Mouse (Mus musculus): ENCODE data around the gene Rhog.
"Not testable (repeated sequence)": the region's sequence is repeated elsewhere in the genome, so short reads cannot be mapped to it uniquely, and the experiment has no call there.

Rhog gene

DNA sequence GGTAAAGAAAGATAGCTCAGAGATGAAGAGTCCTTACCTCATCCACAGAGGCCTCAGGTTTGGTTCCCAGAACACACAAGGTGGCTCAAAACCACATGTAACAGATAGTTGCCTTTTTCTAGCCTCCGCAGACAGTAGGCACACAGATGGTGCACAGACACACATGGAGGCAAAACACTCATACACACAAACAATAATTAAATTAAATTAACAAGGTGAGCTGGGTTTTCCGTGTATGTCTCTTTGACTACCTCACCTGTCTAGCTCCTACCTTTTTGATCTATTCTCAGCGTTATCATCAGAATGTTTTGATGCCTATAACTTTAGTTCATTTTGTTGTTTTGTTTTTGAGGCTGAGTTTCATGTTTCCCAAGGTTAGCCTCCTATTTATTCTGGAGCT is at the start of gene Rhog:
Gene Rhog (minus strand): TSS at position 101 of the 400 bp plus-strand sequence.
- DNase-seq (ENCODE audit: extremely low read depth, low read depth, low spot score): no peak

DNA sequence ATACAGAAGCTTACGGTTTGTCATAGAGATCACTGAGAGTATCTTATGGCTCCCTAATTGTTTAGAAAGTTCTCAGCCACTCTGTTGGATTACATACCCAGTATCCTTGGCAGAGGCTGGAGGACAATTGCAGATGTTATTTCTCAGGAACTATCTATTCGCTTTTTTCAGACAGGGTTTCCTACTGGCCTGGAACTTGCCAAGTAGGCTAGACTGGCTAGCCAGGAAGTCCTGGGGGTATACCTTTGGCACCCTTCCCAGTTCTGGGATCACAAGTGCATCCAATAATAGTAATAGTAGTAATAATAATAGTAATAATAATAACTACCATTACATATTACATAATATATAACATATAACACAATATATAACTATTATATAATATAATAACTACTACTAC is 49.7 kb upstream of the Rhog start:
- no peak for DNase-seq (ENCODE audit: extremely low read depth, low read depth, low spot score)

DNA sequence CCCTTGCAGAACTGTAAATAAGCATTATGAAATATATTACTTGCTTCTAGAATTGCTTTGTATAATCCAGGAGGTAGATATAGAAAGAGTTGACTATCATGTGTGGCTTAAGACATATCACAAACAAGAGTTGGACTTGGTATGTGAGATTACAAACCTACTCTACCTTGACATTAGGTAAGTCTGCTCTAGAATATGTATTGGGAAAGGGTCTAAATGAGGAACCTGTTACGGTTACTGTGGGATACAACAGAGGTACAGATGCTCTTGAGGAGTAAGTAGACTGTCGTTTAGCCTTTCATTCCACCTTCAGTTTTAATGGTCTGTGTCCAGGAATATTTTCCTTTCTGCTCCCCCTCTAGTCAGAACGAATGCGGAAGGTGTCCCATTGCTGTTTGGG is 46.6 kb upstream of the Rhog start:
- DNase-seq (ENCODE audit: extremely low read depth, low read depth, low spot score): no peak

DNA sequence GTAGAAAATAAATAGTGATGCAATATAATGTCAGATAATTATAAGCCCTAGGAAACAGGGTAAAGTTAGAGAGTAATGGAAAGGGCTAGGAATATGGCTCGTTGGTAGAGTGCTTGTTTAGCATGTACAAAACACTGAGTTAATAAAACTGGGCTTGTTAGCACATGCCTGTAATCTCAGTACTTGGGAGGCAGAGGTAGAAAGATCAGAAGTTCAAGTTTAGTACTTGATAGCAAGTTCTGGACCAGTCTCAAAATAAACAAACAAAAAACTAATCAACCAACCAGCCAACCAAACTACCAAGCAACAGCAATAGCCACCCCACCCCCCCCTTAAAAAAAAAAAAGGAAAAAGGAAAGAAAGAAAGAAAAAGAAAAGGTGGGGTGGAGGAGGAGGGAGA is 44.9 kb upstream of the Rhog start:
- no peak for DNase-seq (ENCODE audit: extremely low read depth, low read depth, low spot score)

DNA sequence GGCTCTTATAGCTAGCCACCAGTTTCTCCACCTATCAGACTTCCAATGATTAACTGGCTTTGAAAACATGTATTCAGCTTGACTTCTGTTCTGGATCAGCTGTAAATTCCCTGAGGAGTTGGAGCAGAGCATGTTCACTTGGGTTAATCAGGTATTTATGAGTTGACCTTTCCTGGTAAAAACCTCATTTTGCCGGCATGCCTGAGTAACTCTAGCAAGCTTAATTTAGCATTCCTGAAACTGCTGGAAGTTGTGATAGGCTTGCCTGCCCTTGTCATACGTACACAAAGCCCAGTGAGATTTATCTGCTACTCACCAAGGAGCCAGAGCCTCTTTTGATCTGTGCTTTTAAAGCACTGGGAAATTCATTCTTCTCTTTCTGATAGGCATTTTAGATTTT is 37.4 kb upstream of the Rhog start:
- DNase-seq (ENCODE audit: extremely low read depth, low read depth, low spot score): no peak

DNA sequence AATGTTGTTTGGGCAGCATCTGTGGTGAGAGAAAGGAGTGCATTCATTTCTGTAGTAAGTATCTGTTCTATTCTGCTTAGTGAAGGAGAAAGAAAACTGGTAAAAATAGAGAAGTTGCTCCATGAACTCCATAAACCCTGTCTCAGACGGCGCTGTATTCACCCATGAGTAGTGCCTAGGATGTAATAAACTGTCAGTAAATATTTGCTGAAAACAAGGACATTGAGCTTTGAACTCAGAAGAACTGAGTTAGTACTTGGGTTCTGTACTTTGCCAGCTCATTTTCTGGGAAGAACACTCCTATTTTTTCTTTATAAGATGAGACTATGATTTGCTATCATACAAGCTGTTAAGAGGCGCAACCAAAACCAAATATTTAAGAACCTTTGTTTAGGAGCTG is 36.4 kb upstream of the Rhog start:
- no peak for DNase-seq (ENCODE audit: extremely low read depth, low read depth, low spot score)

DNA sequence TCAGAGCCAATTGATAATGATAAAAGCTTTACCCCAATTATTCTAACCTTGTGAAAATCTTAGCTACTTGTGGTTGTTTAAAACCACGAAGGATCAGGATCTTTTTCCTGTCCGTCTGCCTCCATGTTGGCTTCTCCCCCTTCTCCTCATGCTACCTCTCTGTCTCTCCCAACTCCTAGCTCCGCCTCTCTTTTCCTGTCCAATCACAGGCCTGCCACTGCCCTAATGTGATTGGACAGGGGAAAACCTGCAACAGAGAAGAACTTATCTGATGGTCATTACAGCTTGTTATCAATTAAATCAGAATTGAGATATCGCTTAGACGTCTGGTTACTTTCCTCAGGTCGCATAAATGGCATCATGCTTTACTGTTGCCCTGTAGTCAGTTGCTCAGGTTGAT is 33.6 kb upstream of the Rhog start:
- no peak for DNase-seq (ENCODE audit: extremely low read depth, low read depth, low spot score)

DNA sequence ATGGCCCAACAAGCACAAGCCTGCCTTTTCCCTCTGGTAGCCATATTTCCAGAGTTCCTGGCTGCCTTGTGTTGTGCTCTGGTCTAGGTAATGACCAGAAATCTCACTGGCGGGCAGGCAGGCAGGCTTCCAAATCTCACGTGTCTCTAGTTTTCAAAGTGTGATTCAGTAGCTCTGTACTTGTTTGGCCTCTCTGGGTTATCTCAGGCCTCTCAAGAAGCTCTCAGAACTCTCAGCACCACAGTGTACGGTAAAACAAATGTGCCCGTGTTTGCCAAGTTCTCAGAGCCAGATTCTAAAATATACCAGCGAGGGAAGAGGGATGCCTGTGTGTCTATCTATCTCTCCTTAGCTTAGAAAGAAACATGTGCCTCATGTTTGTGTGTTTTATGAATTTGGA is 26.4 kb upstream of the Rhog start:
- DNase-seq (ENCODE audit: extremely low read depth, low read depth, low spot score): no peak

DNA sequence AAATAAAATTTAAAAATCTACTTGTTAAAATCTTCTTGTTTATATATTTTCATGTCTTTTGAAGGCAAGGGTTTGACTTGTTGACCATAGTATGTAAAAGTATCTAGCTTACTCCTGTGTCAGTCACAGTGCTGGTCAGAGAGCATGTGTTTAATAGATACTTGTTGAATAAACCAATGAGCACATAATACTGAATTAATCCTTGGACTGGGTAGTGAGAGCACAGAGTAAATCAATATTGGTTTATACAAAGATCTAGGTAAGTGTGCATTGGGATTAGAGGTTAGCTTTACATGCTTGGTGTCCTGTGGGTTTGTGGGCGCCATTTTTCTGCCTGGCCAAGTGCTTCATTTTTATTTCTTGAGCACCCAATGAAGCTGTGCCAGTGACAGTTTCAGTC is 25.5 kb upstream of the Rhog start:
- DNase-seq (ENCODE audit: extremely low read depth, low read depth, low spot score): no peak

DNA sequence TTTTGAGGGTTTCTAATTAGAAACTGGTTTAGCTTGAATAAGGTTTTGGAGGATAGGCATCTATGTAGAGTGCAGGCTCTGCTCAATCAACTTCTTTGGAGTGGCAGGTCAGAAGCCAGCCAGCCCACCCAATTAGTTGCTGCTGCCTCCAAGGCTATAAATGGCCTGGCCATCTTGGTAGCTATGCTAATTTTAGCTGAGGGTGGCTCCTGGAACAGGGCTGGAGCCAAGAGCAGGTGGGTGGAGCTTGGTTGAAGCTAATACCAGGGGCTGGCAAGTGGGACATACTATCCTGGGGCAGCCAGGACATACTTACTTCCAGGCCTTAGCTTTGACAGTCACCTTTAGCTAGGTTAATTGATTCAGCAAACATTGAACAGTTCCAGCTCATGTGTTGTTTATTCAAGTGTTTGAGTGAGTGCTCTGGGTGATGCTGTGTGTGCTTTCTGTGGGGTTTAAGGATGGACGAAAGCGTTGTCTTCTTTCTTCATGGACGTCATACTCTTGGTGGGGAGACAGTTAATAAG is 16.6 kb upstream of the Rhog start:
- DNase-seq (ENCODE audit: extremely low read depth, low read depth, low spot score): no peak

DNA sequence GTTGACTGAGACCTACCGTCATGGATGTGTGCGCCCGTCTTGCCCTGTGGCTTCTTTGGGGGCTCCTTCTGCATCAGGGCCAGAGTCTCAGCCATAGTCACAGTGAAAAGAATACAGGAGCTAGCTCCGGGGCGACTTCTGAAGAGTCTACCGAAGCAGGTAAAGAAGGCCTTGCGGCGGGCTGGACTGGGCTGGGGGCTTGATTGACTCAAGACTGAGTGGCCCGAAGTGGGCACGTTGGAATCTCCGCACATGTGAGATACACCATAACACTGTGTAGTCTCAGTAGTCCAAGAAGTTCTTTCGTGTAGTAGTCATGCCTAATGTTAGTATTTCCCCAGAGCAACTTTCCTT is 12.5 kb upstream of the Rhog start:
- no peak for DNase-seq (ENCODE audit: extremely low read depth, low read depth, low spot score)

DNA sequence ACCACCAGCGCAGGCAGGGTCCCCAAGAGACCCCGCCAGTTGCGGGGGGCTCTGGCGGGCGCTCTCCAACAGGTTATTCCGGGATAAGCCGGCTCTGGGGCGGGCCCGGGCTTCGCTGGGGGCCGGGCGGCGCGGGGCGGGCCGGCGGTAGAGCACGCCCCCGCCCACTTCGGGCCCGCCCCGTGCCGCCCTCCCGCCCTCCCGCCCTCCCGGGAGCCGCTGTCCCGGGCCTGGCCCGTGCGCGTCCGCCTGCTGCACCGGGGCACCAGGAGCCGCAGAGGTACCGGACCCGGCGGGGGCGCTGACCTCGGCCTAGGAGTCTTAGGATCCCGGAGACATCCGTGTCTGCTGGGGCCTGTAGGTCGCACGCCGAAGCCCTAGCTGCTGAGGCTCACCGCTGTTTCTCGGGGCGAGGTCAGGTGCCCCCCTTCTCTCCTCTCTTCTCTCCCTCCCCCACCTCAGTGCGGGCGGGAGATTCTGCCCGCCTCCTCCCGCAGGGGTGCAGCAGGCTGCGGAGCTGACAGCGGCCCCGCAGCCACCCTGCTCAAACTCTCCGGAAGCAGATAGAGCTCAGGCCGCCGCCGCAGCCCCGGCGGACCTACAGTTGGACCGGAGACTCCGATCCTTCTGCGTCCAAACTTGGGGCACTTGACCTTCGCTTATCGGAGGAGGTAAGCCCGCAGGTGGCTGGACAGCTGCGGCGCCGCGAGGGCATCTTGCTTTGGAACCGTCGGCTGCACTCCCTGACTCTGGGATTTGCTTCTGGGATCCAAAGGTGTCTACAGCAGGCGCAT is 11.9 kb upstream of the Rhog start, which contains the start of gene Stim1:
Gene Stim1 (plus strand): TSS at position 206 of the 794 bp plus-strand sequence.
- no peak for DNase-seq (ENCODE audit: extremely low read depth, low read depth, low spot score)

DNA sequence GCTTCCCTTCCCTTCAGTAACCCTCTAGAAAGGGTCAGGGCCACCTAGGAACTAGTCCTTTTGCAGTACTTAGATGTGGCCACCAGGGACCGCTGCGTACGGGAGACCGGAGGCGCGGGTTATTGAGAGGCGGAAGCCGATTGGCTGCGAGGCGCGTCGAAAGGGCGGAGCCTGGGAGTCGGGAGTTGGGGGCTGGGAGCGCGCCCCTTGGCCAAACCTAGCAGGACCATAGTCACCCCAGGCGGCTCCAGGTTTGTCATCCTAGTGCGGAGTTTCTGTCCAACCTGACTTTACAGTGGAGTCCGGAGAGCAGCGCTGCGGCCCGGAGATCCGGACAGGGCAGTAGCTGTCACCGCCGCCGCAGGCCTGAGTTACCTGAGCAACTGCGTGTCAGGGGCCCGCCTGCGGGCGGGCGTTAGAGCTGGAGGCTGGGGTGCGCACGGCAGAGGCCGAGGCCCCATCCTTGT is 11.3 kb upstream of the Rhog start:
- no peak for DNase-seq (ENCODE audit: extremely low read depth, low read depth, low spot score)

DNA sequence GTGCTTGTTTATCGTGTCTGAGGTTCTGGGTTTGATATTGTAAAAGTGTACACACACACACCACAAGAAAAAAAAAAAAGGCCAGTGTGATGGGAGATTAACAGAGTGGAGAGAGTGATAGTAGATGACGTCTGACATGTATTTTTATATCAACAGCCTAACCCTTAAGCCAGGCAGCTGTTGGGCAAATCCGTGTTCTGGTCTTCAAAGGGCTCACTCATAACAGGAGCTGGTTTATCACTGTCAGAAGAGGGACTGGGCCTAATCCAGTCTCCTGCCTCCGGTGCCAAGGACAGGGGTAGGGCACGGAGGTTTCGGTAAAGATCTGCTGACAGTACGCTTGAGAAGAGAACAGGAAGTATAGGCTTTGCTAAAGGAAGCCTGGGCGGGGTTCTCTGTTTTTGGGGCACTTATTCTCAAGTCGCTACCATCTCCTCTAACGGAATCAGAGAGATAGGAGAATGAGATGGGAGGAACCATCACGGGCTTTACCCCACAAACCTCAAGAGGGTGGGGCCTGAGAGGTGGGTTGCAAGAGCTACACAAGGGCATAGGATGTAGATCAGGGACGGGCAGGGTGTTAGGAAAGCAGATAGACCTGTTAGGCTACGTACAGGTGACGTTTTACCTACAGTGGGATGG is 10.7 kb upstream of the Rhog start:
- no peak for DNase-seq (ENCODE audit: extremely low read depth, low read depth, low spot score)

DNA sequence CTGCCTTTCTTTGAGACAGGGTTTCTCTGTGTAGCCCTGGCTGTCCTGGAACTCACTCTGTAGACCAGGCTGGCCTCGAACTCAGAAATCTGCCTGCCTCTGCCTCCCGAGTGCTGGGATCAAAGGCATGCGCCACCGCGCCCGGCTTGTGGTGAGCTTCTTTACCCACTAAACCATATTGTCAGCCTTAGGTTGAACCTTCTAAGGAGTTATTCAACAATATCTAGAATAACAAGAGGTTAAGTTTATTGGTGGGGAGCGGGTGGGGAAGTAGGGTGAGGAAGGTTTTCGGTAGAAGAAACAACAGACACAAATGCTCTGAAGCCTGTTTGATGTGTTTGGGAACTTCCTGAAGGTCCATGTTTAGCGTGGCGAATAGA is 10.2 kb upstream of the Rhog start:
- DNase-seq (ENCODE audit: extremely low read depth, low read depth, low spot score): not testable (repeated sequence)

DNA sequence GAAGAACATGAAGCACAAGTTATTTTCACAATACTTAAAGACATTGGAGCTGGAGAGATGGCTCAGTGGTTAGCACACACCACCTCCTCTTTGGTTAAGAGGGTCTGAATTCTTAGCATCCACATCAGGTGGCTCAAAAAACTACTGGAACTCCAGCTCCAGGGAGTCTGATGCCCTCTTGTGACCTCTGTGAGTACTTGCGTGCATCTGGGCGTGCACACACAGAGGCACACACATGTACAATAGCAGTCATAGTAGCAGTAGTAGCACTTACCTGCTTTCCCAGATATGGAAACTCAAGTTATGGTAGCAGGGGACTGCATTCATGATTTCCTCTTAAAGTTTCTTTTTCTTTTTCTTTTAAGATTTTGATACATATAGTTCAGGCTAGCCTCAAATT is 7.2 kb upstream of the Rhog start:
- no peak for DNase-seq (ENCODE audit: extremely low read depth, low read depth, low spot score)

DNA sequence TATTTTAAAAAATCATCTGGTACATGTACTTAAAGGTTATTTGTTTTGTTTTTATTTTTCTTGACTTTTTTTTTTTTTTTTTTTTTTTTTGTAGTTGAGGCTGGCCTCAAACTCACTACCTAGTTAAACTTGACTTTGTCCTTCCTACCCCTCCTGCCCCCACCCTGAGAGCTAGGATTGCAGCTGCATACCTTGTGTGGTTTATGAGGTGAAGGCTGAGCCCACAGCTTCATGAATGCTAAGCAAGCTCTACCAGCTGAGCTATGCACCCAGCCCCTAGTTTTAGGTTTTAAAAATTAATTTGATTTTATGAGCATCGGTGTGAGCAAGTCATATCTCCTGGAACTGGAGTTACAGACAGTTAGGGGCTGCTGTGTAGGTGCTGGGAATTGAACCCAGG is 4.7 kb upstream of the Rhog start:
- DNase-seq (ENCODE audit: extremely low read depth, low read depth, low spot score): no peak

DNA sequence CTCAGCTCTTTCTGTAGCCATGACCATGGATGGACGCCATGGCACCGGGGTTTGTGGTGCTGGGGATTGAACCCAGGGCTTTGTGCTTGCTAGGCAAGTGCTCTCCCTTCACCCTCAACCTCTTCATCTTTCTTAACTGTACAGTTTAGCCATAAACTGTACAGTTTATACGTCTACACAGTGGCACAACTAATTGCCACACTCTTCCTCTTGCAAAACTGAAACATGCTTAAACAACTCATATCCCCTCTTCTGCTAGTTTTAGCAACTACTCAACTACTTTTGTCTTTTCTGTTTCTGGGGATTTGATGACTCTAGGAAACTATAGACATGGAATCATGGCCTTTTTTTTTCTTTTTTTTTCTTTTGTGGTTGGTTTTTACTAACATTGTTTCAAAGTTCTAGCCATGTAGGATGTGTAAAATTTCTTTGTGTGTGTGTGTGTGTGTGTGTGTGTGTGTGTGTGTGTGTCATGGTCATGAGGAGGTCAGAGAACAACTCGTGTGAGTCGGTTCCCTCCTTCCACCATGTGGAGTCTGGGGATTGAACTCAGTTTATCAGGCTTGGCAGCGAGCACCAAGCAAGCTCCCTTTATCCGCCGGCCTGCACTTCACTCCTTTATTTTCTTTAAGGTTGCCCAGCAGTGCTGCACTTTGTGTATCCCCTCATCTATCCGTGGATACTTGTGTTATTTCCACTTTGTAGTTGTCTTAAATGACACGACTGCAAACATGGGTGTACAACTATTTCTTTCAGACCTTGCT is 4.0 kb upstream of the Rhog start:
- DNase-seq (ENCODE audit: extremely low read depth, low read depth, low spot score): no peak

DNA sequence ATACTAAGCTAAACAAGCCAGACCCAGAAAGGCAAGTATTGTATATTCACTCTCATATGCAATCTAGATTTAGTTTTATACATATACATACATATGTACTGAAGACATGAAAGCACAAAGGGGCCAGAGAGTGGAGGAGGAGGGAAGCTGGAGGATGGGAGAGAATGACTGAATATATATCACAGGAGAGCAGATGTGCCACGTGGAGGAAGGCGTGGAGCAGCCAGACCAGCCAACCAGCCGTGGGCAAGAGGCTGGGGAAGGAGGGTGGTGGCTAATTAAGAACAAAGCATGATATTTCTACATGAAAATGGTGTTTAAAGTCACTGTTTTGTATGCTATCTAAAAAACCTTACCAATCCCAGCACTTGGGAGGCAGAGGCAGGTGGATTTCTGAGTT is 2.9 kb upstream of the Rhog start:
- no peak for DNase-seq (ENCODE audit: extremely low read depth, low read depth, low spot score)

DNA sequence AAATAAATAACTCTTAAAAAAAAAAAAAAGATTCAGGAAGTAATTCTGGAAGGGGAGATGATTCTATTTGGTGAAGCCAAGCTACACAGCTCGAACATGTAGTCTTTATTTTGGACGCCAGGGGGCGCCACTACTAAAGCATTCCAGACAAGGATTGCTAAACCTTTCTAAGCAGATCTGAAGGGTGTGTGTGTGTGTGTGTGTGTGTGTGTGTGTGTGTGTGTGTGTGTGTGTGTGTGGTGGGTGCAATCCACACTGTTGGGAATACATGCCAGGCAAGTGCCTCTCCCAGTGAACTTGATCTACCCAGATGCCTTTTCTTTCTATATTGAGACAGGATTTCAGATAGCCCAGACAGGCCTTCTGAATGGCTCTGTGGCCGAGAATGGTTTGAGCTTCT is 2.3 kb upstream of the Rhog start:
- no peak for DNase-seq (ENCODE audit: extremely low read depth, low read depth, low spot score)

DNA sequence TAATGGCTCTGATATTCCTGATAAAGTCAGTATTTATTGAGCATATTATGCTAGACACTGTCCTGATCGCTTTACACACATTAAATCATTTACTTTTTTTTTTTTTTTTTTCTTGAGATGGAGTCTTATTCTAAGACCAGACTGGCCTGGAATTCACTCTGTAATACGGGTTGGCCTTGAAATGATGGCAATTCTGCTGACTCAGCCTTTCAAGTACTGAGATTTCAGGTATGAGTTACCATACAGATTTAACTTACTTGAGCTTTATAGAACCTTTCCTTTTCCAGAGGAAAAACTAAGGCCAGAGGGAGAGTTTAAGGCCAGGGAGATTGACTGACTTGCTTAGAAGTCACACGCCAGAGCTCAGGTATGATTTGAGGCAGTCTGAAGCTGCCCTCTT is 782 bp upstream of the Rhog start:
- DNase-seq (ENCODE audit: extremely low read depth, low read depth, low spot score): no peak

DNA sequence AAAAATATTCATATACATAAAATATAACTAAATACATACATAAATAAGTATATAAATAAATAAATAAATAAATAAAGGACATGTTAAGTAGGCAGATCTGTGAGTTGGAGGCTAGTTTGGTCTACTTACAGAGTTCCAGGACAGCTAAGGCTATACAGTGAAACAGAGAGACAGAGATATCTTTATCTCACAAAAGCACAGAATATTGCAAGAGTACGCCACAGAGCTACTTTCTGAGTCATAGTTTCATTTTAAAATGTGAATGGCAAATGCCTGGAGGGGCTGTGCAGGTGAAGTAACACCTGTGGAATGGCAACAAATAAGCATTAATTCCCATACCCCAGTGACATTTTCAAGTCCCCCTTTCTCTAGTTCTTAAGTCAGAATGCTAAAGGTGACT is 2.2 kb downstream of the Rhog start:
- DNase-seq (ENCODE audit: extremely low read depth, low read depth, low spot score): no peak
